Comparison of ENCODE assay signal across 9 mouse cellular contexts in the genomic region with DNA sequence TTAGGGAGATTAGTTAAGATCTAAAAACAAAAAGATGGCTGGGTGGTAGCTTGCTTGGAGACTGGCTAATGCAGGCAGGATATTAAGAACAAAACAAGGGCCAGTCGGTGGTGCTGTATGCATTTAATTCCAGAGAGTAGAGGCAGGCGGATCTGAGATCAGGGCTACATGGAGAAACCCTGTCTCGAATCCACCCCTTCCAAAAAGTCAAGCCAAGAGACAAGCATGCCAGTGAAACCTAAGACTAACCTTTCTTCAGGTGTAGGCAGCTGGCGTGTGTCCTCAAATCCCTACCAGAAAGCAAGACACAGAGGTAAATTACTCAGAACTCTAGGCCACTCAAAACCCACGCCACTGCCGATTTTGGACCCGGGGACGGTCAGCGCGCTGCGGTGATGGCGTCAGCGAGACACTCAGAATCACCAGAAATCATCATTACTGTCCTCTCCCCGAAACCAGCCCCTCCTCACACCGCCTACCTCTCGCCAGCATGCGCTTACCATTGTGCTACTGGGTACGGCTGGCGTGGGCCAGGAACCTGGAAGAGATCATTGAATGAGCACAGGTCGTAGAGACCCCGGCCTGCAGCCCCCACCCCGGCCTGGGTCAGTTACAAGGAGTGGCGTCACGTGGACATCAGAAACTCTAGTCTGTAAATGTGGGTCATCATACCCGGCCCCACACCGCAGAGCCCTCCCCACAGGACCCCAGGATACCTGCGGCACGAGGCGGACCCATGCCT. TPM values are rescaled to one million over a fixed set of nuclear protein-coding genes. Genes with fewer than 3 reads are reported as not detected.
DNase-seq lines count a peak whose midpoint lies in the region; ATAC-seq lines count a peak whose summit lies in the region.
"Had no signal": no experiment of that assay in that cellular context is flagged by ENCODE, and none has a peak within 500 bp of the region (broad histone marks: within the 10 kb centered on the region; RNA-seq: fewer than 3 reads in every experiment).

No protein-coding gene starts in this region.

- peak overlapping the region; percentile 96 for H3K9ac ChIP-seq in kidney, embryonic 16.5 days (replicated peaks; ENCODE audit: low read length)
- peak overlapping the region; percentile 99 for H3K9ac ChIP-seq in neural tube, embryonic 14.5 days (replicated peaks; ENCODE audit: low read depth, low read length)

- peaks cover 9% of the 10 kb centered on the region for H3K4me1 ChIP-seq in kidney, embryonic 16.5 days (ENCODE audit: insufficient read depth, low read length)
- H3K4me1 ChIP-seq in limb, embryonic 10.5 days, result peaks cover 9% of the 10 kb centered on the region
- peaks cover 11% of the 10 kb centered on the region; the same call in 1 of the 2 replicates for H3K4me1 ChIP-seq in neural tube, embryonic 14.5 days (ENCODE audit: control insufficient read depth, insufficient read depth, low read length)

- peaks cover 21% of the 10 kb centered on the region for H3K36me3 ChIP-seq in kidney, embryonic 16.5 days (ENCODE audit: insufficient read depth, low read length)
- peaks cover 29% of the 10 kb centered on the region for H3K36me3 ChIP-seq in limb, embryonic 10.5 days
- H3K36me3 ChIP-seq in neural tube, embryonic 14.5 days (ENCODE audit: control insufficient read depth, insufficient read depth, low read length), result peaks cover 10% of the 10 kb centered on the region; the same call in 1 of the 2 replicates

- H3K9me3 ChIP-seq in kidney, embryonic 16.5 days (ENCODE audit: low read length), result no peaks in the 10 kb centered on the region
- H3K9me3 ChIP-seq in limb, embryonic 10.5 days (replicated peaks), result no peaks in the 10 kb centered on the region
- H3K9me3 ChIP-seq in neural tube, embryonic 14.5 days (ENCODE audit: control insufficient read depth, low read length), result no peaks in the 10 kb centered on the region

- peak overlapping the region; percentile 71 for H3K4me2 ChIP-seq in kidney, embryonic 16.5 days (replicated peaks; ENCODE audit: low read depth, low read length)
- H3K4me2 ChIP-seq in neural tube, embryonic 14.5 days (ENCODE audit: low read depth, low read length), result peak overlapping the region; percentile 99

- under 1% methylated on average over 29 of the region's 29 CpGs for WGBS in kidney, embryonic 16.5 days
- WGBS in limb, embryonic 10.5 days, result under 1% methylated on average over 29 of the region's 29 CpGs
- WGBS in neural tube, embryonic 14.5 days, result under 1% methylated on average over 29 of the region's 29 CpGs

- peak; percentile 24; the same call in 1 of the 2 replicates for ATAC-seq in kidney, embryonic 16.5 days (ENCODE audit: low FRiP score, low TSS enrichment)
- ATAC-seq in erythroid progenitor cell, adult 5-6 weeks (replicated peaks; ENCODE audit: low FRiP score, poor library complexity, severe bottlenecking), result peak; percentile 27
- peak; percentile 63 for ATAC-seq in neural tube, embryonic 14.5 days (ENCODE audit: low read depth)

- H3K27ac ChIP-seq in kidney, embryonic 16.5 days (ENCODE audit: low read length), result peak overlapping the region; percentile 89
- H3K27ac ChIP-seq in limb, embryonic 10.5 days, result peak overlapping the region; percentile 99
- peak overlapping the region; percentile 92 for H3K27ac ChIP-seq in neural tube, embryonic 14.5 days (ENCODE audit: low read depth, low read length)

- no peak for DNase-seq in kidney, adult 8-10 months
- DNase-seq in ZHBTc4 (ENCODE audit: low read depth, low spot score), result peak; percentile 30
- DNase-seq in limb, embryonic 10.5 days (ENCODE audit: low spot score), result no peak
- DNase-seq in testis, postnatal 14 days (ENCODE audit: low spot score), result no peak
- DNase-seq in adipocyte (ENCODE audit: low spot score), result no peak

- no peaks in the 10 kb centered on the region for H3K27me3 ChIP-seq in kidney, embryonic 16.5 days (ENCODE audit: insufficient read depth, low read length)
- H3K27me3 ChIP-seq in limb, embryonic 10.5 days (ENCODE audit: low read depth, poor library complexity, severe bottlenecking), result peaks cover 23% of the 10 kb centered on the region
- peaks cover 6% of the 10 kb centered on the region; the same call in 1 of the 2 replicates for H3K27me3 ChIP-seq in neural tube, embryonic 14.5 days (ENCODE audit: control insufficient read depth, insufficient read depth, low read length)

- H3K4me3 ChIP-seq in kidney, embryonic 16.5 days (ENCODE audit: low read length), result peak overlapping the region; percentile 88
- peak overlapping the region; percentile 98 for H3K4me3 ChIP-seq in limb, embryonic 10.5 days
- H3K4me3 ChIP-seq in neural tube, embryonic 14.5 days (ENCODE audit: low read depth, low read length), result peak overlapping the region; percentile 96

RNA-seq across cellular contexts. Expression of gene Hspa1b, which starts 7.2 kb away (rescaled TPM):
- 0.76 and 0.80 TPM in 2 replicates for polyA plus RNA-seq in kidney, embryonic 16.5 days (2015; fragmentation: Nextera tagmentation; extraction: Ambion mirVana)
- 2.5 and 4.0 TPM in 2 replicates for total RNA-seq in erythroid progenitor cell, adult 5-6 weeks (2015; ENCODE audit: low replicate concordance)
- 1.0 and 3.3 TPM in 2 replicates for total RNA-seq in erythroid progenitor cell, adult 5-6 weeks (2017; ENCODE audit: low replicate concordance)
- 0.08 and 0.14 TPM in 2 replicates for polyA plus RNA-seq in limb, embryonic 10.5 days (2016; fragmentation: Nextera tagmentation; extraction: Ambion mirVana)
- 0.27 and 0.35 TPM in 2 replicates for polyA plus RNA-seq in neural tube, embryonic 14.5 days (2014; fragmentation: Nextera tagmentation; extraction: Ambion mirVana)

RNA-seq across cellular contexts. Expression of gene Gm20481, which starts 17.9 kb away (rescaled TPM):
- polyA plus RNA-seq in kidney, embryonic 16.5 days (2015; fragmentation: Nextera tagmentation; extraction: Ambion mirVana), result not detected in 2 replicates
- total RNA-seq in erythroid progenitor cell, adult 5-6 weeks (2015; ENCODE audit: low replicate concordance), result not detected in 2 replicates
- total RNA-seq in erythroid progenitor cell, adult 5-6 weeks (2017; ENCODE audit: low replicate concordance), result not detected in 2 replicates
- polyA plus RNA-seq in limb, embryonic 10.5 days (2016; fragmentation: Nextera tagmentation; extraction: Ambion mirVana), result not detected in 2 replicates
- polyA plus RNA-seq in neural tube, embryonic 14.5 days (2014; fragmentation: Nextera tagmentation; extraction: Ambion mirVana), result not detected in 2 replicates
- total RNA-seq: common myeloid progenitor, adult 5-6 weeks had no signal

RNA-seq across cellular contexts. Expression of gene Hspa1a, which starts 20.1 kb away (rescaled TPM):
- polyA plus RNA-seq in kidney, embryonic 16.5 days (2015; fragmentation: Nextera tagmentation; extraction: Ambion mirVana), result 11.2 and 13.4 TPM in 2 replicates
- 1.4 TPM in 1 of 2 replicates, not detected in the other for total RNA-seq in erythroid progenitor cell, adult 5-6 weeks (2015; ENCODE audit: low replicate concordance)
- total RNA-seq in erythroid progenitor cell, adult 5-6 weeks (2017; ENCODE audit: low replicate concordance), result 0.30 and 4.6 TPM in 2 replicates
- 1.1 and 1.4 TPM in 2 replicates for polyA plus RNA-seq in limb, embryonic 10.5 days (2016; fragmentation: Nextera tagmentation; extraction: Ambion mirVana)
- polyA plus RNA-seq in neural tube, embryonic 14.5 days (2014; fragmentation: Nextera tagmentation; extraction: Ambion mirVana), result 7.0 and 7.6 TPM in 2 replicates

RNA-seq across cellular contexts. Expression of gene Hspa1l, which starts 20.7 kb away (rescaled TPM):
- polyA plus RNA-seq in kidney, embryonic 16.5 days (2015; fragmentation: Nextera tagmentation; extraction: Ambion mirVana), result 1.0 and 1.3 TPM in 2 replicates
- total RNA-seq in erythroid progenitor cell, adult 5-6 weeks (2015; ENCODE audit: low replicate concordance), result not detected in 2 replicates
- not detected in 2 replicates for total RNA-seq in erythroid progenitor cell, adult 5-6 weeks (2017; ENCODE audit: low replicate concordance)
- polyA plus RNA-seq in limb, embryonic 10.5 days (2016; fragmentation: Nextera tagmentation; extraction: Ambion mirVana), result 0.58 and 0.85 TPM in 2 replicates
- 1.6 and 2.8 TPM in 2 replicates for polyA plus RNA-seq in neural tube, embryonic 14.5 days (2014; fragmentation: Nextera tagmentation; extraction: Ambion mirVana)
- total RNA-seq: common myeloid progenitor, adult 5-6 weeks had no signal

RNA-seq across cellular contexts. Expression of gene Neu1, which starts 20.8 kb away (rescaled TPM):
- polyA plus RNA-seq in kidney, embryonic 16.5 days (2015; fragmentation: Nextera tagmentation; extraction: Ambion mirVana), result 50.0 and 54.1 TPM in 2 replicates
- total RNA-seq in erythroid progenitor cell, adult 5-6 weeks (2015; ENCODE audit: low replicate concordance), result 3.8 and 5.0 TPM in 2 replicates
- 3.9 and 5.1 TPM in 2 replicates for total RNA-seq in erythroid progenitor cell, adult 5-6 weeks (2017; ENCODE audit: low replicate concordance)
- 14.6 and 16.1 TPM in 2 replicates for polyA plus RNA-seq in limb, embryonic 10.5 days (2016; fragmentation: Nextera tagmentation; extraction: Ambion mirVana)
- polyA plus RNA-seq in neural tube, embryonic 14.5 days (2014; fragmentation: Nextera tagmentation; extraction: Ambion mirVana), result 27.4 and 30.1 TPM in 2 replicates
